Mouse (Mus musculus) induced T-regulatory cell, adult 2 months (primary cell): ENCODE results near the gene Hrasls5.
A peak's percentile ranks its signal among the peaks of the same experiment; 100 is the strongest.

Experiments used
- DNase-seq: peaks from one replicate; pipeline ENCODE4 v3.0.0-alpha.2; 2012; ENCODE audit warnings: low read depth

The Hrasls5 gene

DNA sequence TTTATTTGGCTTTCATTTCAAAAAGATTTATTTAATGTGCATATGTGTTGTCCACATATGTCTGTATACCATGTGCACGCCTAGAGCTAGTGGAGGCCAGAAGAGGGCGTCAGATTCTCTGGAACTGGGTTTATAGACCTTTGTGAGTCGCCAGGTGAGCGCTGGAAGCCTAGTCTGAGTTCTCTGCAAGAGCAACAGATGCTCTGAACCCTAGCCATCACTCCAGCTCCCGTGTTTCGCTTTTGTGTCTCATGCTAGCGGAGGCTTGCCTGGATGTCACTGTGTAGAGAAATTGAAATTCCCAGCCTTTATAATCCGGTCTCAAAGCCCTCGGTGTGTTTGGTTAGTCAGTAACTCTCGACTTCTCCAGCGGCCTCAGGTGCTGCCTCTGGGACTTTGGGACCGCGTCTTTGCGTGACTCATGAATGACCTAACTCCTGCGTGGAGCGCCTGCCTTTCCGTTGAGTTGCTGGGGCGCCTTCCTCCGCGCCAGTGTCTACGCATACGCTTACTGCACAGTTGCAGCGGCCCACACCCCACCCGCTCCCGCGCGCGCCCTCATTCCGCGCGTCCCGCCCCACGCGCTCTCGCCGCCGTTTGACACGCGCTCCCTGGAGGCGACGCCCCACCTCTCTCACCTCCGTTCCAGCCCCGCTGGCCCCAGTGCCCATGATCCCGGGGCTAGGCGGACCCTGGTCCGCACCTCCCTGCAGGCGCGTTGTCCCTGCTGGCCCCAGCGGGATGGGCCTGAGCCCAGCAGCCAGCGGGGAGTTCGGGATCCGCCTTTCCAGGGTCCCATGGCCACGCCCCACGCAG, at the start of gene Hrasls5:
Gene Hrasls5, plus strand, starts transcription at position 600 of the 816 bp plus-strand sequence.
- peak; percentile 13 for DNase-seq

- no peak for DNase-seq
Measured at GRCm38 (mm10) chr19:7562601-7563129, 49.7 kb upstream of the Hrasls5 start.

DNA sequence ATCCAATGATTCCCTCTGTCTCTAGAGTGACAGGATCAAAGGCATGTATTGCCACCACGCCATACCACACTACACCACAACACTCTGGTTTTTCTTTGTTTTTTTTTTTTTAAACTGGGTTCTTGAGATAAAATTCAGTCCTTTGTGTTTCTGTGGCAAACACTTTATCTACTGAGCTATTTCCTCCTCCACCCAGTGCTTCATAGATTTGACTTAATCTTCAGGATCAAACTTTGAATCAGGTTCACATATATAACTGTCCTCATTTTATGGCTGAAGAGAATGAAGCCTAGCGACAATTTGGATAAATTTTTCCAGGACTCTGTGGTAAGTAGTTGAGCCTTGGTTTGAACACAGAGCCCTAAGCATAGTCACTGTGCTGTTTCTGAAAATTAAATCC, 48.7 kb upstream of the Hrasls5 start:
- no peak for DNase-seq

GRCm38 (mm10) chr19:7564457-7564856, 47.9 kb upstream of the Hrasls5 start:
- no peak for DNase-seq

DNA sequence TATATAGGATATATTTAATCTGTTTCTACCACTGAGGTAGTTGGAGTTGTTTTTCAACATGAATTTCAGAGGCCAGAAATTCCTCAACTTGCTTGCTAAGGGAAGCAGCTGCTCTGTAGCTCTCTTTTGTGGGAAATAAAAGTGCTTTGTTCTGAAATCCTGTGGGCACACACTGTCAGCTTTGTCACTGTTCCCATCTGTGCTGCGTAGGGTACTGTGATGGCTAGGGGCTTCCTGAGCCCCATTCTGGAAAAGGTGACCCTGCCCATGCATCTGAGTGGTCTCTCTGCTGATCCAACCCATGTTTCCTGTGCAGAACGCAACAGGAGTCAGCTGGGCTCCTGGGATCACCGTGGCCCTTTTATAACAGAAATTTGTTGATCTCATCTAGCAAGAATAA, 45.5 kb upstream of the Hrasls5 start:
- DNase-seq: no peak

- DNase-seq: no peak
Measured at GRCm38 (mm10) chr19:7568364-7568763, 44.0 kb upstream of the Hrasls5 start.

GRCm38 (mm10) chr19:7569650-7570049, 42.7 kb upstream of the Hrasls5 start:
- DNase-seq: peak; percentile 32

DNA sequence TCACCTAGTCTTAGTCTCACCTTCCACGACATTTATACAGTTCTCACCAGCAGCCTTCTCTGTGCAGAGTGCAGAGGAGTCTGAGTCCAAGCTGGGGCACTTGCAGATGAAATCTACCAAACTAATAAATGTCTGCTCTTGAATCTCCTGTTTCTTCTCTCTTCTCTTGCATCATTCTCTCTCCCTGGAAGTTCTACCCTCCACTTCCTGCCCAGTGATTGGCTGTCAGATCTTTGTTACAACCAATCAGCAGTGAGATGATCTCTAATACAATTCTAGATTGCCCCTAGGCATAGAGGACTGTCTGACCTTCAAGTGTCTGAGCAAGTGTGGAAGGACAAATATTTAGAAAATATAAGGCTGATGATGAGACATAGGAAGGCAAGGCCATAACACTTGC, 36.2 kb upstream of the Hrasls5 start:
- no peak for DNase-seq

DNA sequence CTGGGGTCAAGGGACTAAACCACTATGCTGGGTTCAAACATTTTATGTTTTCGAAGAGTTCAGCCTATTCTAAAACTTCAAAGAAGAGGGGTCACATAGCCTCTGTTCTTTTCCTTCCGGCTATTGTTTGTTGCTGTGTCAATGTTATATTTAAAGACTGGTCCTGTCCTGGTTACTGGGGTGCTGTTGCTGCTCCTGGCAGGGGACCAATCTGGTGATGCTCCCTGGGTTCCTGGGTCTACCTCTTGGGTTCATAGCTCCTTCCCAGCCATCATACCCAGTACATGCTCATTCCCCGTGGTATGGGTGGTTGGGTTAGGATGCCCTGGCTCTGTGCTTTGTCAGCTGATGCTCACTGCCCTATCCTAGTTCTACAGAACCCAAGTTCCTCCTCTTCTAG, 34.6 kb upstream of the Hrasls5 start:
- DNase-seq: no peak

- DNase-seq: no peak
Measured at GRCm38 (mm10) chr19:7581042-7581441, 31.3 kb upstream of the Hrasls5 start.

DNA sequence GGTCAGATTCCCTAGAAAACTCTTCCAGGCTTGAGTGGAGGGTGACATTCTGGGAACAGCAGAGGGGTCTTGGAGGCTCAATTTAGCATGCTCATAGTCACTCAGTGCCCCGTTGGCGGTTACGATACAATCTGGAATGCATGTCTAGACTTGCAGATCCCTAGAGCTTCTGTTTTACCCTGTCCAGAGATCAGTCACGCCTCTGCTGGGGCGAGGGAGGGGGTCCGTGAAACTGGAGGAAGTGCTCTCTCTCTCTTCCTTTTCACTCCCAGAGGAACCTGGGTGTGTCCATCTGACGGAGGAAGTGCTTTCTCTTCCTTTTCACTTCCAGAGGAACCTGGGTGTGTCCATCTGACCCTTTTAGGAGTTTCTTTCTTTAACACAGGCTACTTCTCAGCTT, 29.2 kb upstream of the Hrasls5 start:
- DNase-seq: no peak

- DNase-seq: no peak
Measured at GRCm38 (mm10) chr19:7583599-7583998, 28.7 kb upstream of the Hrasls5 start.

GRCm38 (mm10) chr19:7585279-7585678, 27.1 kb upstream of the Hrasls5 start:
- DNase-seq: no peak

DNA sequence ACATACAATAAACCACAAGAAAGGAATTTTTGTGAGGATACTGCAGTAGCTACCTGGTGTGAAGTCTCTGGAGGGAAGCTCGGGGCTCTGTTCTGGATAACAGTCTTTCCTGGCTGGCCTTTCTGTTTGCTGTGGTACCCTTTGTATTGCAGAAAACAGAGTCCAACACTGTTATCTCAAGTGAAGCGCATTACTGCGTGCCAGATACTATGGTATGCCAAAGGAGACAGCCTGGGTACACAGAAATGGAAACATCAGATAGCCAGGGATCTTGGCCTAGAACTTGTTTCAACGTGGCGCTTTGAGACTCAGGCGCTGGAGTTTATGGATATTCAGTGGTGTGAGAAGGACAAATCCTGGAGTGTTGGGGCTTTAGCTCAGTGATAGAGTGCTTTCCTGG, 26.6 kb upstream of the Hrasls5 start:
- DNase-seq: no peak

GRCm38 (mm10) chr19:7590795-7591194, 21.5 kb upstream of the Hrasls5 start:
- DNase-seq: no peak

DNA sequence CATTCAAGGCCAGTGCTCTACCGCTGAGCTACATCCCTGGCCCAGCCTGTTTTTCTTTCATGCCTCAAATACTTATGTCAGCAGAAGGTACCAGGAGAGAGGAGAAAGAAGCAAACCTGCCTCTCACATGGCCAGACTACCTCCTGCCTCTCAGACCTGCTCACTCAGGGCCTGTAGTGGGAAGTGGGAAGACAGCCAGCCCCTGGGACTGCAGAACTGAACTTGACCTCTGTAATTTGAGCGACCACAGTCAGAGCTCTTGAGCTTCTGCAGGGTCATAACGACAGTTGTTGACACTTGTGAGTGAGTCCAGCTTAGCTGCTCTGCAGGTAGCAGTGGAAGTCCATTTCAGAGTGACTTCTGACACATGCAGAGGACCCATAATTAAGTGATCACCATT, 20.3 kb upstream of the Hrasls5 start:
- no peak for DNase-seq

- DNase-seq: peak; percentile 63
Measured at GRCm38 (mm10) chr19:7595534-7595933, 16.8 kb upstream of the Hrasls5 start.

DNA sequence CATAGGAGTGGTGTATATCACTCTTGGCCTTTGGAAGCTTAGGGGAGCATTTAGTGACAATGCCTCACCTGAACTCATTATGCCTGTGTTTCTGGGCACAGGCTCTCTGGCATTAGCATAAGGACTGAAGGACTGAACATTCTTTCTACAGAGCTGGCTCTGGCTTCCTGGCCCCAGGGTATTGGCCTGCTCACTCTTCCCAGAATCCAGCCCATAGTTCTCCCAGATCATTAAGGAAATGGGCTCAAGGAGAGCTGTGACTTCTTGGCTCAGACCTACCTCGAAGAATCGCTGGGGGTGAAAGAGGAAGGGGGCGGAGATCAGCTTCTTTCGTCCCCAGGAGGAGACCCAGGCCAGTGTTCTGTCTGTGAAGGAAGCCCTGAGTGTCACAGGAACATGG, 13.9 kb upstream of the Hrasls5 start:
- DNase-seq: no peak

DNA sequence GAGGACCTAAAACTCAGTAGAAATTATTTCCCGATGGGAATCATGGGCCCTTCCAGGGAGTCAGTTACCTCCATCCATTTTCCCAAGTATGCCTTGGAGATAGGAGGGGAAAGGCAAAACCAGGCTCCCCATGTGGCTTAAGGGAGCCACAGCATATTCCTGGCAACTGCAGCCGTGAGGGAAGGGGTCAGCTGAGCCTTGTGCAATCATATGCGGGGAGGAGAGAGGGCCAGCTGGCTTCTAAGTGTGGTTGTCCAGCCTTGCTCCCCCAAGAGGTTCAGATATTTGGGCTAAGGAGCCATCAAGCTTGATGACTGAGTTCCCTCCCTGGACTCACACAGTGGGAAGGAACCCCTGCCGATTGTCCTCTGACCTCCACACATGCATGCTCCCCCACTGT, 10.8 kb upstream of the Hrasls5 start:
- DNase-seq: no peak

DNA sequence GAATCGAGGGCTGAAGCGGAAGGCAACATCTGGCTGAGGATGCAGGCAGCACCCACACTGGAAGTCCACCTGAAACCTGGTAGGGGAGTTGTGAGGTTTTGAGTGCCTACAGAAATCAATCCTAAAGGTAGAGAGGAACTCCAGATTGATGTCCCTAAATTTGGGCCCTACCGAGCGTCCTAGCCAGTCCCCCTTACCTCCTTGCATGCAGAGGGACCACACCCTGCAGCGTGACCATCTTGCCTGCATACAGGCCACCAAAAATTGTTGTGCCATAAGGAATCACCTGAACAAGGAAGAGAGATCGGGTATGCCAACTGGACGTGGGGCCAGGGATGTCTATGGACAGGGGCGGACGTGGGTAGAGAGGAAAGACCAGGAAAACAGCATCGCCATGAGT, 8.2 kb upstream of the Hrasls5 start:
- DNase-seq: no peak

DNA sequence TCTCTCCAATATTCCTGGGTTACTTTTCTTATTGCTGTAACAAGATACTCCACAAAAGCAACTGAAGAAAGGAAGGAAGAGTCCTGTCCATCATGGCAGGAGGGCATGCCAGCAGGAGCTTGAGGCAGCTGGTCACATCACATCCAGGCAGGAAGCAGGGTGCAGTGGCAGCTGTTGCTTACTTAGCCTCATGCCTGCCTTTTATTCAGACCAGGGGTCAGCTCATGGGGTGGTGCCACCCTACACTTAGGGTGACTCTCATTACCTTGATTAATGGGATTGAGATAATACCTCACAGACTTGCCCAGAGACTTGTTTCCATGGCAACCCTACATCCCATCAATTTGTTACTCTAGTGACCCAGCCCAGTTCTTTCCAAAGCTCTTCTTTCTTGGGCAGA, 7.3 kb upstream of the Hrasls5 start:
- no peak for DNase-seq

DNA sequence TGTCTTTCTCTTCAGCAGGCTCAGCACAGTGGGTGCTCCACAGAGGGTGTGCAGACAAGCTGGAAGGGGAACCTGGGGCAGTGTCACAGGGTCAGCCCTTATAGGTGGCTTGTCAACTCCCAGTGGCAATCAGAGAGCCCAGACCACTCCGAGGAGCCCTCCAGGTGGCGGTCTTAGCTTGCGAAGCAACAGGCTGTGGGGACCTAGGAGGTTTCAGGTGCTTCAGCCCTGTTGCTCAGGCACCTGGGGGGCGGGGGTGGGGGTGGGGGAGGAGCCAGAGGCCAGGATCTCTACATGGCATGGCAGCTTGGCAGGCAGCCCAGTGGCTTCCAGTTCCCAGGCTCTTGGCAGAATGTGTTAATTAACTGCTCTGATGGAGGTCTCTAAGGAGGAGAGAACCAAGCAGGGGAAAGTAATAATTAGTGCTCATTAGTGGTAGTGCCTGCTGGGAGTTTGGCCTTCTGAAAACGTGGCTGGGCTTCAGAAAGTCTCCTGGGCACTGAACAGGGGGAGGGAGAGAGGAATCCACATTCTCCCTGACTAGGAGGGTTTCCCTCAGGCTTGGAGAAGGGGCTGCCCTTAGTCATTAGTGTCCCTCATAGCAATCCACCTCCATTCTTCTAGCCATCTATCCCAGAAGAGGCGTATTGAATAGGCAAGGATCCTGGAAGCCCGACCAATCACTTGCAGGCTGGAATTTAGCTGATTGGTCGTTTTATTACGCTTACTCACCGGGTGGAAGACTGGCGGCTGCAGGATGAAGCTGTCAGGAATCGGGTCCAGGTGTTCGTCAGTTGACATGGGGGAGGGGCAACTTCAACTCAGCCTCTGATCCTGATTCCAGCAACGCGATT, 6.2 kb upstream of the Hrasls5 start:
- no peak for DNase-seq
